Mouse (Mus musculus) neural tube, embryonic 15.5 days (tissue): Measurements from ENCODE around the gene Rpl32. TPM values are rescaled to one million over a fixed set of nuclear protein-coding genes. Genes with fewer than 3 reads are reported as not detected.

Experiments used
- ATAC-seq: fragments of 200-750 bp; cut with Nextera tagmentation; 2 replicates; pipeline ENCODE4 v1.8.0; 2017; ENCODE audit warnings: mild to moderate bottlenecking, moderate TSS enrichment, moderate library complexity; ENCODE audit not compliant: low FRiP score
- H3K27ac ChIP-seq: fragments of 300-500 bp; sonication (generic); replicated peaks from 2 replicates; pipeline ENCODE4 v1.5.1; 2015; ENCODE audit warnings: mild to moderate bottlenecking, inconsistent platforms
- H3K27me3 ChIP-seq: fragments of 300-500 bp; sonication (generic); replicated peaks from 2 replicates; pipeline ENCODE4 v1.6.1; 2015; ENCODE audit warnings: inconsistent platforms
- H3K36me3 ChIP-seq: fragments of 300-500 bp; sonication (generic); 2 replicates; pipeline ENCODE4 v1.6.1; 2015; ENCODE audit warnings: inconsistent platforms
- H3K4me1 ChIP-seq: fragments of 300-500 bp; sonication (generic); 2 replicates; pipeline ENCODE4 v1.6.1; 2015; ENCODE audit warnings: inconsistent platforms
- H3K4me2 ChIP-seq: fragments of 300-500 bp; sonication (generic); 2 replicates; pipeline ENCODE4 v1.6.1; 2015; ENCODE audit warnings: inconsistent platforms, mild to moderate bottlenecking, moderate library complexity
- H3K4me3 ChIP-seq: fragments of 300-500 bp; sonication (generic); replicated peaks from 2 replicates; pipeline ENCODE4 v1.5.1; 2015; ENCODE audit warnings: mild to moderate bottlenecking, inconsistent platforms
- H3K9ac ChIP-seq: fragments of 300-500 bp; sonication (generic); replicated peaks from 2 replicates; pipeline ENCODE4 v1.6.1; 2015; ENCODE audit warnings: mild to moderate bottlenecking, inconsistent platforms
- H3K9me3 ChIP-seq: fragments of 300-500 bp; sonication (generic); replicated peaks from 2 replicates; pipeline ENCODE4 v1.6.1; 2016; ENCODE audit warnings: inconsistent platforms
- WGBS: fragments of 180-500 bp; shearing (Covaris S2); methylation state at CpG from one replicate; pipeline ENCODE4 v1.1.7; 2015; ENCODE audit warnings: mixed read lengths; 5-methylcytosine and 5-hydroxymethylcytosine counted together
- microRNA-seq: library from miRNA; unstranded; fragments of <30 nt; microRNA quantifications from one replicate; pipeline ENCODE4, GENCODE M21; 2017
- polyA plus RNA-seq: library from polyadenylated mRNA; unstranded; fragments of >200 nt; fragmentation: Nextera tagmentation; extraction: Ambion mirVana; gene quantifications from 2 replicates; pipeline ENCODE4 v1.2.1, GENCODE M21; 2015

Rpl32 gene
- polyA plus RNA-seq, 1 experiment from 2014 or later = 1,019 TPM

GRCm38 (mm10) chr6:115760137-115760536, 48.4 kb downstream of the Rpl32 start:
- Histone ChIP-seq H3K27ac (no peak overlapping the region), H3K9ac (no peak overlapping the region), H3K4me1 (peaks cover 25% of the 10 kb centered on the region), H3K4me2 (no peak overlapping the region), H3K36me3 (no peaks in the 10 kb centered on the region), H3K4me3 (no peak overlapping the region), H3K27me3 (no peaks in the 10 kb centered on the region), H3K9me3 (no peaks in the 10 kb centered on the region)
- 98% methylated on average over 4 of the region's 4 CpGs for whole genome bisulfite sequencing
- no peak for ATAC-seq

DNA sequence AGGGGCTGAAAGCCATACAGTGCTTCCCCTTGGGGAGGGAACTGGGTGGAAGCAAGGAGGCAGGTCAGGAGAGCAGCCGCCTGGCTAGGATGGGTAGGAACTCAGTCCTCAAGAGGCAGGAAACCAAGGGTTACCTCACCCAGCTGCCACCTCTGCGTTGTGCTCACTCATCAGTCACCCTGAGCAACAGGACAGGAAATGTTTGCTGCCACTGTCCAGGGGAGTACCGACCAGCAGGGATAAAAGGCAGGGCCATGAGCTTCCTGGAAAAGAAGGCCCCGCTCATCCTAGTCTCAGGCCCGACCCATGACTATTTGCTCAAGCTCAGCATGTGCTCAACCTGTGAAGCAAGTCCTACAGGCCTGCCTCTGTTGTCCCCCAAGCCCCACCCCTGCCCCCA, 49.1 kb downstream of the Rpl32 start:
- 68% methylated on average over 5 of the region's 5 CpGs for WGBS
- no peak for ATAC-seq

GRCm38 (mm10) chr6:115758981-115759435, 49.5 kb downstream of the Rpl32 start:
- WGBS = 60% methylated on average over 9 of the region's 9 CpGs
- no peak overlapping the region for H3K4me3 ChIP-seq
- H3K27me3 ChIP-seq = no peaks in the 10 kb centered on the region
- H3K9ac ChIP-seq = no peak overlapping the region
- ATAC-seq = no peak
- no peaks in the 10 kb centered on the region for H3K36me3 ChIP-seq
- H3K27ac ChIP-seq = no peak overlapping the region
- peaks cover 20% of the 10 kb centered on the region for H3K4me1 ChIP-seq
- no peak overlapping the region for H3K4me2 ChIP-seq
- no peaks in the 10 kb centered on the region for H3K9me3 ChIP-seq

More for the DNA sequence above, 49.1 kb downstream of the Rpl32 start:
- H3K27me3 ChIP-seq = no peaks in the 10 kb centered on the region
- H3K36me3 ChIP-seq = no peaks in the 10 kb centered on the region
- H3K4me2 ChIP-seq = no peak overlapping the region
- no peaks in the 10 kb centered on the region for H3K9me3 ChIP-seq
- no peak overlapping the region for H3K27ac ChIP-seq
- H3K9ac ChIP-seq = no peak overlapping the region
- no peak overlapping the region for H3K4me3 ChIP-seq
- H3K4me1 ChIP-seq = peaks cover 24% of the 10 kb centered on the region

GRCm38 (mm10) chr6:115755536-115755935, 53.0 kb downstream of the Rpl32 start:
- no peak overlapping the region for H3K9ac ChIP-seq
- H3K4me1 ChIP-seq = 0 out of 2 replicates have a peak, but pooled peaks cover 4% of the 10 kb centered on the region
- H3K4me2 ChIP-seq = no peak overlapping the region
- H3K27ac ChIP-seq = no peak overlapping the region
- 79% methylated on average over 7 of the region's 7 CpGs for WGBS
- no peak overlapping the region for H3K4me3 ChIP-seq
- H3K9me3 ChIP-seq = no peaks in the 10 kb centered on the region
- no peaks in the 10 kb centered on the region for H3K27me3 ChIP-seq
- H3K36me3 ChIP-seq = no peaks in the 10 kb centered on the region
- ATAC-seq = no peak

Small RNA genes lying within 50 kb of the gene (microRNA-seq; reads per million reads assigned to microRNA genes)
- gene Mir7660 = not detected

Other genes with a start within 250 kb of the Rpl32 start
- gene Mkrn2os, start 216.2 kb downstream of the Rpl32 start, polyA plus RNA-seq = 0.37 and 2.4 TPM in 2 replicates
- gene Mkrn2, start 206.8 kb downstream of the Rpl32 start, polyA plus RNA-seq = 34.4 and 37.7 TPM in 2 replicates
- 116 and 125 TPM in 2 replicates for gene Raf1, start 132.1 kb downstream of the Rpl32 start, polyA plus RNA-seq
- gene Tmem40, start 46.3 kb downstream of the Rpl32 start, polyA plus RNA-seq = 1.6 and 1.8 TPM in 2 replicates
- gene Cand2, start 34.2 kb downstream of the Rpl32 start, polyA plus RNA-seq = 9.8 and 12.2 TPM in 2 replicates
- gene Efcab12, start 29.7 kb upstream of the Rpl32 start, polyA plus RNA-seq = 2.7 and 3.0 TPM in 2 replicates
- 10.4 and 14.5 TPM in 2 replicates for gene Mbd4, start 44.6 kb upstream of the Rpl32 start, polyA plus RNA-seq
- 28.2 and 30.1 TPM in 2 replicates for gene Ift122, start 44.7 kb upstream of the Rpl32 start, polyA plus RNA-seq
- 2.0 and 2.1 TPM in 2 replicates for gene Rho, start 123.0 kb upstream of the Rpl32 start, polyA plus RNA-seq
- gene H1foo, start 136.2 kb upstream of the Rpl32 start, polyA plus RNA-seq = not detected in 2 replicates
- gene Plxnd1, start 186.3 kb upstream of the Rpl32 start, polyA plus RNA-seq = 8.8 and 9.8 TPM in 2 replicates